Mouse (Mus musculus): Measurements from ENCODE around the gene Aamp.
A peak's percentile ranks its signal among the peaks of the same experiment; 100 is the strongest.
"Not testable (repeated sequence)": the region's sequence is repeated elsewhere in the genome, so short reads cannot be mapped to it uniquely, and the experiment has no call there.

Gene Aamp

DNA sequence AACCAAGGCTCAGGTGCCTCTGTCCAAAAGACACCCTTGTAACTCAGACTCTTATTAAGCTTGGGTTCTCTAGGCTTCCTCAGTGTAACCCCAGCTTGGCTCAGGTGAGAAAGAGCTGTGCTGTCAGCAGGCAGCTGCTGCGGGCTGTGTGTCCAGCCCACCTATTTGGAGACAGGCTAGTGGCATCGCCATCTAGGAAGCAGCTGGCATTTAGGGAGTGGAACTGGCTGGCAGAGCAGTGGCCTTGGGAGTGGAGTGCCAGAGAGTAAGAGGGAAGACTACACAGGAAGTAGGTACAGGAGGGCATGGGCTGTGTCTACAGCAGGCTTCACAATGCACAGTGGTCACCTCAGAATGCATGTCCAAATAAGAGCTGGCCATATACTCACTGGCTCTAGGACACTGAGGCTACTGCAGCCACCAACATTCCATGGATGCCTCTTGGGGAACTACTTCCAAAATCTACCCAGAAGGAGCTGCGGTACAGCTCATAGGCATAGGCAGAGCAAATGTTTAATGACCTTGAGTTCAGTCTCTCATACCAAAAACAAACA, 9.6 kb upstream of the Aamp start:
- Histone ChIP-seq H3K27me3 (ENCODE audit: control insufficient read depth, insufficient read depth, low read length, poor library complexity, severe bottlenecking) (no peaks in the 10 kb centered on the region), H3K36me3 (ENCODE audit: control insufficient read depth, insufficient read depth, low read length, poor library complexity, severe bottlenecking) (peaks cover 2% of the 10 kb centered on the region; the same call in 1 of the 2 replicates)
- no peak for DNase-seq (ENCODE audit: low read depth, low spot score)

DNA sequence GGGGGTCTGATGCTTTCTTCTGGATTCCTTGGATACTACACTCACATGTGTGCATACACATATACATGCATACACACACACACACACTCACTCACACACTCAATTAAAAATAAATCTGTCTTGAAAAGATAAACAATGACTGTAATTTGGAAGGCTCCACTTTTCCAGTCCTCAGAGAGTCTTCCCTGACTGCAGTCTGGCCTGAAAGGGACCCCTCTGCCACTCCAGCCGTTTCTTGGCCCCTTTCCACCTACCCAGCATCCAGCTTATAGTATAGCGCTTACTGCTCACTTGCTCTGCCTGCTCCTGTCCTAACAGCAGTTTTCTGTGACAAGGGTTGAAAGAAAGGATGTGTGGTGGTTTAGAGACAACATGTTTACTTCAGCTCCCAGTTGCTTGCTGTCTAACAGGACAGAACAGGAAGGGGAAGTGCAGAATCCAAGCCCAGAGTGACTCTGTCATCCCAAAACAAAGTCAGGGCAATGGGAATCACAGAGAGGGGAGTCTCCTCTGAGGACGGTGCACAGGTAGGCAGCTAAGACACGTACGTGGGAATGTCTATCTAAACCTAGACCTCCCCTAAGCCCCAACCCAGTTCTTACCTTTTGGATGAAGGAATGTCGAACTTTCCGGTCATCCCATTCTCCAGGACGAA, 8.9 kb upstream of the Aamp start:
- no peaks in the 10 kb centered on the region for H3K27me3 ChIP-seq (ENCODE audit: control insufficient read depth, insufficient read depth, low read length, poor library complexity, severe bottlenecking)
- DNase-seq (ENCODE audit: low read depth, low spot score) = no peak
- H3K36me3 ChIP-seq (ENCODE audit: control insufficient read depth, insufficient read depth, low read length, poor library complexity, severe bottlenecking) = peaks cover 2% of the 10 kb centered on the region; the same call in 1 of the 2 replicates

DNA sequence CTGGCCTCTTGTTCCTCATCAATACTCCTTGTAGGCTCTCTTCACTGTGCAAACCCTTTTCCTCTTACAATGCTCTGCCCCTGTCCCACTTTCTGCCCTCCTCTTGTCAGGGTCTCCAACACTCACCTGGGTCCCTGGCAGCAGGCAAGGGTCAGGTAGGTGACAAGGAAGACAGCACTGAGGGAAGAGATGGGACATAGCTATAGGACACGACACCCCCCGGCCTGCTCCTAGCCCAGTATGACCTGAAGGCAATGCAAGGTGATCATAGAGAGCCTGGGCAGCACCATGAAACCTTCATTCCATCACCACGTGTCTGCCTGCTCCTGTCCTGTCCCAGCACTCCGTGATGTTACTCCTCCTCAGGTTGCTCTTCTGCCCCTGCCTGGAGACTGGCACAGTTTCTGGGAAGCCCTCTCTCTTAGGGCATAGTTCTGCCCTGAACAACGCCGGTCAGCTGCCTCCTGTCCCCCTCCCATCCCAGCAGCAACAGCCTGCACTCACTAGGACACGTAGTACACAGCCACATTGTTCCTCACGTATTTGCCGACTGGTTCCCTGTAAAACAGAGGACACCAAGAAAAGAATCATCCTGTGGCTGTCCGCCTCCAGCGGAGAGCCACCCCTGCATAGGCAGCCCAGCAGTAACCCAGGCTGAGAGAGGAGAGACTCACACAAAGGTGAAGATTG, 7.9 kb upstream of the Aamp start:
- no peak for DNase-seq (ENCODE audit: low read depth, low spot score)
- no peaks in the 10 kb centered on the region for H3K27me3 ChIP-seq (ENCODE audit: control insufficient read depth, insufficient read depth, low read length, poor library complexity, severe bottlenecking)
- H3K36me3 ChIP-seq (ENCODE audit: control insufficient read depth, insufficient read depth, low read length, poor library complexity, severe bottlenecking) = peaks cover 2% of the 10 kb centered on the region; the same call in 1 of the 2 replicates

DNA sequence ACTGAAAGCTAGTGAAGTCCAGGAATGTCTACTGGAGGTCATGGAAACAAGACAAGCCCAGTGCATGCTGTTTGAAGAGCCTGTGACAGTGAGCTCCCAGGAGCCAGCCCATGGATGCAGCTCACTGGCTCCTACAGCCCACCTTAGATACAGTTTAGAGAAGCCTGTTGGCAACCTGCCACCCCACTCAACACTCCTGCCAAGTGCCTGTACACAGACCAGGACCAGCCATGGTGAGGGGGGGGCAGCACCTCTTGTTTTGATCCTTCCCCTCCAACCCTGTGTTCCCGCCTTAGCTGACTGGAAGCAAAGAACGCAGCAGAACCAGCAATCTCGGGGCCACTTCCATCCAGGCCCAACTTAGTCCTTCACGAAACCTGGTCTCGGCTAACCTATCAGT, 5.6 kb upstream of the Aamp start:
- Histone ChIP-seq H3K36me3 (ENCODE audit: control insufficient read depth, insufficient read depth, low read length, poor library complexity, severe bottlenecking) (peaks cover 2% of the 10 kb centered on the region; the same call in 1 of the 2 replicates), H3K27me3 (ENCODE audit: control insufficient read depth, insufficient read depth, low read length, poor library complexity, severe bottlenecking) (no peaks in the 10 kb centered on the region)
- DNase-seq (ENCODE audit: low read depth, low spot score) = no peak

DNA sequence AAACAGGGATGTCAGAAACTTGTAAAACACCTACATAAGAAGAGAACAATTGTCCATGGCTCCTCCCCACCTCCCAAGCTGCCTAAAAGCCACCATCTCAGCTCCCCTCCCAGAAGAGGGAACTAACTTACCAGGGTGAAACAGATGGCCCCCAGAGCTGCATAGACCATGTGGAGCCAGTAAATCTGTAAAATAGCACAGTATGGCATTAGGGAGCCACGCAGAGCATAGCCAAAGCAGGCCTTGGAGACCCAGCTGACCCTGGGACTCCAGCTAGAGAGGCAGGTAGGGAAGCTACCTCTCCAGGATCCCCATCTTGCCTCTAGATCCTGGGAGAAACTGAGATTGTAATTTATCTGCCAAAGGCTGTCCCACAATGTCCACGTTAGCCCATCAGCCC, 5.2 kb upstream of the Aamp start:
- Histone ChIP-seq H3K36me3 (ENCODE audit: control insufficient read depth, insufficient read depth, low read length, poor library complexity, severe bottlenecking) (peaks cover 2% of the 10 kb centered on the region; the same call in 1 of the 2 replicates), H3K27me3 (ENCODE audit: control insufficient read depth, insufficient read depth, low read length, poor library complexity, severe bottlenecking) (no peaks in the 10 kb centered on the region)
- DNase-seq (ENCODE audit: low read depth, low spot score) = no peak

DNA sequence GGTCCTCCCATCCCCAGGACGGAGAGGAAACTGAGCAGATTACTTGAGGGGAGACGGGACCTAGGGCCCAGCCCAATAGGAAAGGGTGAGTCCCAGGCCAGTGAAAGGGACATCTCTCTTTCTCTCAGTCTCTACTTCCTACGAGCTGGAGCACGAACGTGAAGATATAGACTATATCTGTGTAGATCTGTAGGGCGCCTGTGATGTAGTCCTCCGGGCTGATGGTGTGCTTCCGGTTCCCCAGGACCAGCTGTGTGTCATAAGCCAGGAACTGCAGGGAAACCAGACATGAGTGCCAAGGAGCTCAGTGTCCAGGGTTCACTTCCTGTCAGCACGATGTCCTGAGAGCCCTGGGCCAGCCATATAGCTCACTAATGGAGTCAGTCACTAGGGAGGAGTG, 4.7 kb upstream of the Aamp start:
- Histone ChIP-seq H3K36me3 (ENCODE audit: control insufficient read depth, insufficient read depth, low read length, poor library complexity, severe bottlenecking) (peaks cover 2% of the 10 kb centered on the region; the same call in 1 of the 2 replicates), H3K27me3 (ENCODE audit: control insufficient read depth, insufficient read depth, low read length, poor library complexity, severe bottlenecking) (no peaks in the 10 kb centered on the region)
- no peak for DNase-seq (ENCODE audit: low read depth, low spot score)

DNA sequence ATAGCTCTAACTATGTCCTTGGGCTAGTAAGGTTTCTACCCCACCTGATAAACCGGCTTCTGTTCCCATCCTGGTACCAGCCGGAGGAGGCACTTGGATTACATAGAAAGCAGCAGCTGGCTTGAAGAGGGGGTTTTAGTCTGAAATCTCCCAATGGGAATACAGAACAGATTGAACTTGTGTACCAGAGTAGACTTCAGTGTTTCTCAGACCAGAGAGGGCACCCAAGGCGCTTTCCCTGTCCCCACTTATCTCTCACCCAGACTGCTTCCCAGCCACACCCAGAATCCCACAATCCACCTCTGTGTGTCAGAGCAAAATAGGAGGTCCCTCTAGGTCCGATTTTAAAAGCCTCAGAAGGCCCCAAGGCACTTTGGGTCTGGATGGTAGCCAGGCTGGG, 3.8 kb upstream of the Aamp start:
- no peak for DNase-seq (ENCODE audit: low read depth, low spot score)
- peaks cover 2% of the 10 kb centered on the region; the same call in 1 of the 2 replicates for H3K36me3 ChIP-seq (ENCODE audit: control insufficient read depth, insufficient read depth, low read length, poor library complexity, severe bottlenecking)
- no peaks in the 10 kb centered on the region for H3K27me3 ChIP-seq (ENCODE audit: control insufficient read depth, insufficient read depth, low read length, poor library complexity, severe bottlenecking)

DNA sequence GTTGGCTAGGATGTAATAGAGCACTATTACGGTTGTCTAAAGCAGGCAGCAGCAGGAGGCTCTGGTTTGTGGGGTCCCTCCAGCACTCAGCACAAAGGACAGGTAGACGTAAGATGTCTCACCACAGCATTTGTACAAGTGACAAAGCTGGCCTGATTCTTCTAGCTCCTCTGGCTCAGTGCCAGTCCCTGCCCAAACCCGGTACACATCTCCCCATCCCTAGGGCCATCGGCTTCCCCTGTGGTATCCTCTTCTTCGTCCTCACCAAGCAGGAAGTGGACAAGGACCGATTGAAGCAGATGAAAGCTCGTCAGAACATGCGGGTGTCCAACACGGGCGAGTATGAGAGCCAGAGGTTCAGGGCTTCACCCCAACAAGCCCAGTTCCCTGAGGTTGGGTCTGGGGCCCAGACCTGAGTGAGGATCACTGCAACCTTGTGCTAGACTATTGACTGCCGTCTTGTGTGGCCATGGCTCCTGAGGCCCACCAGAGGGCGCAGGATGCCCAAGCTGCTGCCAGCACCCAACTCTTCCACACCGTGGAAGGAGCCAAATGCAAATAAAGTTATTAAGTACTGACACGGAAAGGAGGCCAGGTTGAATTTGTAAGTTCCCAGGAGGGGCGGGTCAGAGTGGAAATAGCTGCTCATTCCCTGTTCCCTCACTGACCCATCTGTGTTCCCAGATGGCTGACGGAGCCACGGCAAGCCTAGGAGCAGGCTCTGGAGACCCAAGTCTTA, 2.5 kb upstream of the Aamp start:
- not testable (repeated sequence) for H3K36me3 ChIP-seq (ENCODE audit: control insufficient read depth, insufficient read depth, low read length, poor library complexity, severe bottlenecking); H3K27me3 ChIP-seq (ENCODE audit: control insufficient read depth, insufficient read depth, low read length, poor library complexity, severe bottlenecking)
- DNase-seq (ENCODE audit: low read depth, low spot score) = peak; percentile 30

DNA sequence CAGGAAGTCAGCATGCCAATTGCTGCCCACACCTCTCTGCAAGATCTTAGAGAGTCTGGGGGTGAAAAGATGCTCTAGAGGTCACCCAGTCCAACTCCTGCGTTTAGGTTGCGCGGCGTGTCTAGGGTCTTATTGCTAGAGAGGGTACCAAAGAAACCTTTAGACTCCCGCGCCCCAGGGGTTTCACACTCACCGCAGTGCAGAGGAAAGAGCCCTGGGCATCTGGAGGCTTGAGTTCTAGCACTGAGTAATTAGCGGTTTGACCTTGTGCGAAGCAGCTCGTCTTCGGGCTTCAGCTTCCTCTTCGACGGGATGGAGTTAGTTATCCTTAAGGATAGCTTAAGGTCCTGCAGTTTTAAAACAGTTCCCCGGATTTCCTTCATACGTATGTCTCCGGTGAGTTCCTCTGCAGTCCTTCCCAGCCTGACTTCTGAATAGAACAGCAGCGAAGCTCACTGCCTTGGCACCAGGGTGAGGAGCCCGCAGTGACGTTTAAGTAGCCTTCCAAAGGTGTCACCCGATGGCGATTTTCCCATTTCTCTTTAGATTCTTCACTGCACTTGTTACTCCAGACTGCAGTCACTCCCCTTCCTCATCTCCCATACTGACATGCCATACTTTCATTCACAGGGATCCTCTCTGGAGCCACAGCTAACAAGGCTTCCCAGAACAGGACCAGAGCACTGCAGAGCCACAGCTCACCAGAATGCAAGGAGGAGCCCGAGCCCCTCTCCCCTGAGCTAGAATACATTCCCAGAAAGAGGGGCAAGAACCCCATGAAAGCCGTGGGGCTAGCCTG, 873 bp upstream of the Aamp start:
- H3K27me3 ChIP-seq (ENCODE audit: control insufficient read depth, insufficient read depth, low read length, poor library complexity, severe bottlenecking) = no peaks in the 10 kb centered on the region
- H3K36me3 ChIP-seq (ENCODE audit: control insufficient read depth, insufficient read depth, low read length, poor library complexity, severe bottlenecking) = peaks cover 4% of the 10 kb centered on the region
- DNase-seq (ENCODE audit: low read depth, low spot score) = no peak

DNA sequence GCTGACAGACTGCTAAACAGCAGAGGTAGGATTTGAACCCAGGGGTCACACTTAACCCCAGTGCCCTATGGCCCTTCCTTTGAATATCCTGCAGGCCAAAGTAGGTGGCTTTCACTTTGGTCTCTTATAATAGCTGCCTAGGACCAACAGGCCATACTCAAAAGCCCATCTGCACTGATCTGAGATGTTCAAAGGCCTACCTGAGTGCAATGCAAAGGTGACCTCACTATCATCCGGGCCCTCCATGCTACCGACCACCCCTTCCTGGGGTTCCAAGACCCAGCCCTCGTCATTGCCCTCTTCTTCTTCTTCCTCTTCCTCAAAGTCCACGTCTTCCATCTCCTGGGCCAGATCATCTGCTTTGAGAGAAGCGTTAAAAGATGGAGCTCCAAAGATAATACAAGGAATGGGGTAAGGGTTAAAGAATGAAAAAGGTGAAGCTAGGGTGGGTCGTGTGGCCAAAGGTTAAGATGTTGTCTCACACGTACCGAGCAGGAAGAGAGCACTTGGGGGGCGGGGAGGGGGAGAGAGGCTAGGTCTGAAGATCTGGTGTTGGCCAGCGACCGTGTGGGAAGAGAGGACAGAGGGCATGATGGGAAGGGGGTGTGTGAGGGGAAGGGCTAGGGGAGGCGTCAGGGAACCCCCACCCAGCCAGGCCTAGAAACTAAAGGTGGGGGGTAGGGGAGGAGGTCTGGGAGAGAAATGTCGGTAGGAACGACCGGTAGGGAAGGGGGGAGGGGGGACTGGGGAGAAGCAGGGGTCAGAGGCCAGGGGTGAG, 663 bp downstream of the Aamp start:
- peak; percentile 66 for DNase-seq (ENCODE audit: low read depth, low spot score)

DNA sequence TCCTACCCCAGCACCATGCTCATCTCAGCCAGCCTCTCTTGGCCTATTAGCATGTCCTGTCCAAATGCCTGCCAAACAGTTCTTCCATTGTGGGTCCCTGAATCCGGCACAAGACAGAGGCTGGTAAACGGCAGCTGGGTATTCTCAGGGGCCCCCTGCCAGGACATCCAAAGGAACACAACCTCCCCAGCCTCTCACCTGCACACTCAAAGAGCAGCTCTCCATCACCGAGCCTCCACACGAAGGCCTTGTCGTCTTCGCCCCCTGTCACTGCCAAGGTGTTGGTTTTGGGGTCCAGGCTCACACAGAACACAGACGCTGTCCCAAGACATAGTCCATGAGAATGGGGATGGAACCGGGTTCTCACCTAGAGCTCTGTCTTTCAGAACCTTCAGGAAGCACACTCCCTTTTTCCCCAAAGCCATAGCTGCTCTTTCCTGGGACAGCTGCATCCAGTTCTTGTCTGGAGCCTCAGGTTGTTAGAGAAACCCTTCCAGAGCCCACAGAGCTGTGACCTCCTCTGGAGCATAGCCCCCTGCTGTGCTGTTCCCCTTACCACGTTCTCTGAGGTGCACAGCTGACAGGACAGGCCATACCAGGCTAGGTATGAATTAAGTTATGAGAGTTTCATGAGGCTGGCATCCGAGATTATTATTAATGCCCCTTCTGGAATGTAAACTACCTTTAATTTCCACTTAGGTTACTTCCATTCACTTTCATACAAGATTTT, 1.5 kb downstream of the Aamp start:
- no peaks in the 10 kb centered on the region for H3K27me3 ChIP-seq (ENCODE audit: control insufficient read depth, insufficient read depth, low read length, poor library complexity, severe bottlenecking)
- peaks cover 6% of the 10 kb centered on the region for H3K36me3 ChIP-seq (ENCODE audit: control insufficient read depth, insufficient read depth, low read length, poor library complexity, severe bottlenecking)
- no peak for DNase-seq (ENCODE audit: low read depth, low spot score)

More for the DNA sequence above, 663 bp downstream of the Aamp start:
- no peaks in the 10 kb centered on the region for H3K27me3 ChIP-seq (ENCODE audit: control insufficient read depth, insufficient read depth, low read length, poor library complexity, severe bottlenecking)
- peaks cover 6% of the 10 kb centered on the region for H3K36me3 ChIP-seq (ENCODE audit: control insufficient read depth, insufficient read depth, low read length, poor library complexity, severe bottlenecking)

DNA sequence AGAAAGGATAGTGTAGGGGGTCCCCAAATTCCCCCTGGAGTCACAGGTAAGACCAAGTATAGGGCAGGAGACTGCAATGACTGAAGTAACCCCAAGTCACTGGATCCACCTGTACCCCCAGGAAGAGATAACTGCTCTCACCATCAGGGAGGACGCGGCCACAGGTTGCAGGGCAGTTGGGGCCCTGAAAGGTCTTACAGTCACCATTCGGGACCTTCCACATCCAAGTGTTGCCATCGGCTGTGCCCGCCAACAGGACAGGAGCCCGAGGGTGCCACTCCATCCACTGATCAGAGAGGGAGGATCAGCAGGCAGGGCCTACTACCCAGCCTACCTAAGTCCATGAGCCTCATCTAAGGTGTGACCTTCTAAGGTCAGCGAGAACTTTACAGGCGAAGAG, 2.7 kb downstream of the Aamp start:
- Histone ChIP-seq H3K36me3 (ENCODE audit: control insufficient read depth, insufficient read depth, low read length, poor library complexity, severe bottlenecking) (peaks cover 6% of the 10 kb centered on the region), H3K27me3 (ENCODE audit: control insufficient read depth, insufficient read depth, low read length, poor library complexity, severe bottlenecking) (no peaks in the 10 kb centered on the region)
- no peak for DNase-seq (ENCODE audit: low read depth, low spot score)

DNA sequence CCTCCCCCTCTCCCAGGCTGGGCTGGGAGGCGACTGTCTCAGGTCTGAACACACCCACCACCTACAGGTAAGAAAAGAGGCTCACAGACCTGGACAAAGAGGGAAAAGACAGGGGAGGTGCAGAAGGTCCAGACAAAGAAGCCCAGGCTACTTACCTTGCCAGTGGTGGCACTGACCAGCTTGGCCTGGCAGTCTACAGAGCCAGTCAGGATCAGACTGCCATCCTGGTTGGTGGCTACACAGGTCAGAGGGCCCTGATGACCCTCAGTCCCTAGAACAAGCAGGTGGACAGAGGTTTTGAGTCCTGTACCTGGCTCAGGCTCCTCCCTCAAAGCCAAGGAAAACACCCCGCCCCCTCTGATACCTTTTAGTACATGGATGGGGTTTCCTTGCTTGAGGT, 3.2 kb downstream of the Aamp start:
- Histone ChIP-seq H3K27me3 (ENCODE audit: control insufficient read depth, insufficient read depth, low read length, poor library complexity, severe bottlenecking) (no peaks in the 10 kb centered on the region), H3K36me3 (ENCODE audit: control insufficient read depth, insufficient read depth, low read length, poor library complexity, severe bottlenecking) (peaks cover 6% of the 10 kb centered on the region)
- no peak for DNase-seq (ENCODE audit: low read depth, low spot score)
